Mouse (Mus musculus): ENCODE results near the gene Zdhhc25.

GRCm38 (mm10) chr15:88623891-88624290 is 23.8 kb downstream of the Zdhhc25 start:
- TF ChIP-seq CTCF (conservative IDR thresholded peaks at IDR 0.05; ENCODE audit: low read length), result no peak
- no peak for TF ChIP-seq NANOG (IDR thresholded peaks at IDR 0.05; ENCODE audit: borderline replicate concordance, low read length)

Measured in E14TG2a.4 (cell line).